Mouse (Mus musculus) telencephalon, adult 2 months (tissue): ENCODE results near the gene Abtb1.

Experiments used
- DNase-seq: peaks from one replicate; pipeline ENCODE4 v3.0.0-alpha.2; 2011; ENCODE audit warnings: low read depth, low spot score

Abtb1 gene

DNA sequence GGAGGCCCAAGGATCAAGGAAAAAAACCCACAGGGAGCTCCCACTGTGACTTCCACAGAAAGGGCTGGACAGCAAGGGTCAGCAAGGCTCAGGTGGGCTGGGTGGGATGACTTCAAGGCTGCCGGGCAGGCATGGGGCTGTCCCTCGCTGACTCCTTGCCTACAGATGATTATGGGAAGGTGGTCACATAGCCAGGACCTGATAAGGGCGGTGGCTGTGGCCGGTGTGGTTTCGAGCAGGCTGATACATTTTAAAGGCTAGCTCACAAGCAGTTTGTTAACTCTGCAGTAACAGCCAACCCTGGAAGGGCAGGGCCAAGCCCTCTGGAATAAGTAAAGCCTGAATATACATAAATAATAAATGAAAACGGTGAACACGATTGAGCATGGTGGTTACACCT is 38.7 kb downstream of the Abtb1 start:
- no peak for DNase-seq

DNA sequence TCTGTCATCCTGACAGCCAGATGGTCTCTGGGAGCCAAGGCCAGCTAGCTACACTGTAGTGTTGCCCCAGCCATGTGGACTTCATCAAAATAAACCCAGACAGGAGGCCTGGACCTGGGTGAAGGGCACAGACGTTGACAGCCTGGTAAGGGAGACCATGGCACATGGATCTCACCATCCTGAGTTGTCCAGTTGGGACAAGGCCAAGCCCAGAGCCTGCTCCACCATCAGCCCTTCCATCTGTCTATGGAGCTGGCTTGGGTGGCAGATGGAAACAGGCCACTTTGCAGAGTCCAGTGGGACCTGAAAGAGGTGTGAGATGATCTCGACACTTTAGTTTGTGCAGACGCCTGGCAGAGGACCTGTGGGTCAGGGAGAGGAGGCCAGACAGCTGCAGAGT is 41.0 kb downstream of the Abtb1 start:
- DNase-seq, result no peak

DNA sequence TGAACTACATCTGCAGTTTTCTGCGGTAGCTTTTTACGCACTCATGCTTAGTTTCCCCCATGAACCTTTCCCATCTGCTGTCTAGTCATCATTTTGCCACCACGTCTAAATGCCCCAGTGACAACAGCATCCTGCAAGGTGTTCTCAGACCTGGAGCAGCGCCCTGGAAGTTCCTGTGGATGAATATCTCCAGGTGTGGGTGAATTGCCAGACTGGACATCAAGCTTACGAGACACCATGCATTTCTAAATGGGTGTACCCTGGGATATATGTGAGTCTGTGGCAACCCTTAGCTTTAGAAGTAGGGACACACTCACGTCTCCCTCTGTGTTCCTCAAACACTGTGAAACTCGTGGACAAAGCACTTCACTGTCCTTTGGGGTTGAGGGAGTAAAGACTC is 41.6 kb downstream of the Abtb1 start:
- DNase-seq, result no peak

DNA sequence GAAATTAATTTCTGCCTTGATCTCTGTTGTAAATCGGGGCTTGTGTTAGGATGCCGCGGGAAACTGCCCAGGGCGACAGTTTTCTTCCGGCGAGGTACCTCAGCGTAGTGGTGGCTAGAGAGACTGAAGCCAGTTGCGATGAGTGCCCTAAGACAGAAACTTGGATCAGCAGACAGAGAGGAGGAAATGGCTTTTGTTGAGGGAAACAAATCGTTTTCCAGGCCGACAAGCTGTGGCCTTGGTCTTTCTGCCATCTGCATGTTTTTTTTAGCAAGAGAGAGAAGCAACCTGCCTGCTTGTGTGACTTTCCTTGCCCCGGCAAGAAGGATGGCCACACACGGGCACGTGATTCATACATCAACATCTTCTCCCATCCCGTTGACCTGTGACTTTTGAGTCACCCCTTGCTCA is 47.2 kb downstream of the Abtb1 start:
- DNase-seq, result no peak

DNA sequence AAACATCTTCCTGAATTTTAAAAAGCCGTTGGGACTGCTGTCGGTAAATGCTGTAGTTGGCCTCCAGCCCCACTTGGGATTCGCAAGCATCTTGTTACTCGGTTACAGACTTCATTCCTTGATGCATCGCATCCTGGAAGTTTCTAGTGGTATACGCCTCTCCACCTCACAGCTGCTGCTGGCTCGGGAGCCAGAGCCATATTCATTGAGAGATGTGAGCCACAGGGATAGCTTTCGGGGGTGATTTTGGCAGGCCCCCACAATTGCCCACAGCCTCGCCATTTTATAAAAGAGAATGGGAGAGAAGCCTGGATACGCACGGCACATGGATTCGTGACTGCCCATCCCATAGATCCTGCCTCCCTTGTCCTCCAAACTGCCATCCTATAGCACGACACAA is 47.9 kb downstream of the Abtb1 start:
- DNase-seq, result no peak

DNA sequence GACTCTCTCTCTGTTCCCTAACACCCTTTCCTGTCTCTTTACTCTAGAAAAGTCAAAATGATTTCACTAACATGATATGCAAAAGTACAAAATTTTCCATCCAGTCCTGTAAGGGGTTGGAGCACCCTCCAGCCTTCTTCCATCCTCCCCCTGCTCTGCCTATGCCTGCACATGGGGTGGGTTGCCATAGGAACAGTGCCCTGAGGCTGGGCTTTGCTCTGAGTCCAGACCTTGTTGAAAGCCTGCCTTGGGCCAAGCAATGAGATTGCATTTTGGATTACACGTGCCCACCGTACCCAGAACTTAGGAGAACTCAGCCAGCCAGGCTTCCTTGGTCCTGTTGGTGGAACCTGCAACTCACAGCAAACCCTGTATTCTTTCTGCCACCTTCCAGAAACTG is 48.5 kb downstream of the Abtb1 start:
- DNase-seq, result no peak

DNA sequence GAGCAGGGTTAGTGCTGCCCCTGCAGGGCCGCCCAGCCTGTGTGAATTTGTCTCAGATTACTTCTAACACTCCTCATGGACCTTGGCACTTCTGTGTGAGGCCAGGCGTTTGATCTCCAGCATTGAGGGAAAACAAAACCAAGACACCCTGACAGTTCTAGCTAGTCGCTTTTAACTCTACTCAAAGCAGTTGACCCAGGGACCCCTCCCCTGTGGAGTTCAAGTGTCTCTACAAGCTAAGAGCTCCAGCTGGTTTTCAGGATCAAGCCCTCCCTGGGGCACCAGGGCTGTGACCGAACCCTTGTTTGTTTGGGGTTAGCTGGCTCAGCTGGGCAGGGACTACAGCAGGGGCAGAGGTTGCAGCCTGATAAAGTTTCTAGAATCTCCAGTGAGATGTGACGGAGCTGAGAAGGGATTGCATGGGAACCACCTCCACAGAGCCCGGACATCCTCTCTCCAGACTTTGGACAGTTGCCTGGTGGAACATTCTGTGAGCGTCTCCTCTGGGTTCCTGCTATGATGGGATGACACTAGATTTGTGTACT is 49.6 kb downstream of the Abtb1 start:
- DNase-seq, result no peak

DNA sequence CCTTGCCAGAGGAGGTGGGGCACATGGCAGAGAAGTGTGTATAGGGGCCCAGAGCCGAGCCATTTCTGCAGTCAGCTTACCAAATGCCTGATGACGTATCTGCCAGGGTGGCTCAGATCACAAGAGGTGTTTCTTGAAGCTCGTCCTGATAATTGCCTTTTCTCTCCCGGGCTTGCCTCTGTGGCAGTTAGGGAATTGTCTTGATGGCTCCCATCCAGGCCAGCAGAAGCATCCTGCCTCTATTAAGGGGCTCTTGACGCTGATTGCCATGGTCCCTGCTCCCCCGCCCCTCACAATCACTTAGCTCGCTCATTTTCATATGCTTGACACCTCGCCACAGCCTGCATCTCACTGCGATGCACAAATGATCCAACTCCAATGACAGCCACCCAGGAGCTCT is 50.5 kb downstream of the Abtb1 start:
- DNase-seq, result no peak

DNA sequence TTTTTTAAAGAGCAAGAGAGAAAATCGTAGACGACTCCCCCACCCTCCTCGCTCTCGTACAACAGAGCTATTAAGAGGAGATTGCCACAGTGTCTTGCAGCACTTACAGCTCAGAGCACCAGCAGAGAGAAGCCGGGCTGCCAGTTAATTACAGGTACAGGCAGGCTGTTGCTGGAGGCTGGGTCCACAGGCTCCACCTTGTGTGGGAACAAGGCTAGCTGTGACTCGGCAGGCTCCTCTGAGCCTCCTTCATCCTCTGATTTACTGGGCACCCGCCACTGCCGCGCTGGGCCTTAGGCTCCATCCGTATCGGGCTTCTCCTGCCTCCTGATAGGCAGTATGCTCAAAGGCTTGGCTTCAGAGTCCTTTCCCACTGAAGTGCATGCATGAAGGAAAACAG is 53.6 kb downstream of the Abtb1 start:
- no peak for DNase-seq

DNA sequence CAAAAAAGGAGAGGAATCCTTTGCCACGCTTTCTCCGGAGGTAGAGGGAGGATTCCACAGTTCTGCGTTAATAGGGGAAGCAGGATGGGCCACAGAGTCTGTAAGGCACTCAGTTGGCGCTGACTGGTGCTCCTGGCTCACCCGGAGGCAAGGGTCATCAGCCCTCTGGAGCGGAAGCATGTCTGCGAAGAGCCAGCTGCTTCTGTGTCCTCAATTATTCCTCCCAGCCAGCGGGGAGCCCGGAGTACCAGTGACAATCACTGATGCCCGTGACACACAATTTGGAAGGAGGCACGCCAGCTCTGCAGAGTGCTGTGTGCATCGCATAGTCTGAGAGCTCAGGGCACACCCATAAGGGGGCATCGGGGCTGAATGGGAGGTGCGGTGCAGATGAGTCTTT is 54.3 kb downstream of the Abtb1 start:
- no peak for DNase-seq

DNA sequence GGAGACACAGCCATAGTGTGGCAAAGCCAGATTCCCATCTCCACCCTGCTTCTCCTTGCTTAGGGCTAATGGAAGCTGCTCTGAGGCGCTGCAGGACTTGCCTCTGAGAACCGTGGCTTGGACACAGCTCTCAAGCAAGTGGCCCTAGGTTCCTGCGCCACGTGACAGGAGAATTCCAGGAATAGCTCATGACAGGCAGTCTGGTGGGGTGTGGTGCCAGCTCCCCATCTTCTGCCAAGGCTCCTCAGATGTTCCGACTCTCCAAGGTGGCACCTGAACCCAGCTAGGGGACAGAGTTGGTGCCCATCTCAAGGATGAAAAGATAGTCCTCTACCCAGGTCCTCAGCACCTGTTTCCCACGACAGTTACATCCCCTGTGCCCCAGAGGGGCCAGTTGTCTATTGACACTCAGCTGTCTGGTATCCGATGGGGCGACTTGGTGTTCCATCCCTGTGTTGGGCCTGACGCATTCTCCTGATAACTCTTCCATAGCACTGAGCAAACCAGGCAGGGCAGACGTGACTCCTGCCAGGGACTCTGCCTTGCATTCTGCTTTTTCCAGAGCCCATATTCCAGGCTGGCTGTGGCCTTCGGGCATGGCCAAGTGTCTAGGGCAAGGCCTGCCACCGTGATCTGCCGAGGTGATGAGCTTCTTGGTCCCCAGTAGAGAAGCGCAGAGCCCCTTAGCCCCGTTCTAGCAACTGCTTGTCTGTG is 54.9 kb downstream of the Abtb1 start:
- no peak for DNase-seq
